Mouse (Mus musculus) spleen, adult 12 weeks (tissue): ENCODE measurements at regions not wholly inside any gene's neighbourhood (a gene's known extent, or its start where the extent isn't known, plus 50 kb on each side); places are given as distances from the start of the nearest gene placed in this dataset.

ENCODE experiments used
- DNase-seq: peaks from one replicate; pipeline ENCODE4 v3.0.0; 2022; ENCODE audit warnings: low spot score

DNA sequence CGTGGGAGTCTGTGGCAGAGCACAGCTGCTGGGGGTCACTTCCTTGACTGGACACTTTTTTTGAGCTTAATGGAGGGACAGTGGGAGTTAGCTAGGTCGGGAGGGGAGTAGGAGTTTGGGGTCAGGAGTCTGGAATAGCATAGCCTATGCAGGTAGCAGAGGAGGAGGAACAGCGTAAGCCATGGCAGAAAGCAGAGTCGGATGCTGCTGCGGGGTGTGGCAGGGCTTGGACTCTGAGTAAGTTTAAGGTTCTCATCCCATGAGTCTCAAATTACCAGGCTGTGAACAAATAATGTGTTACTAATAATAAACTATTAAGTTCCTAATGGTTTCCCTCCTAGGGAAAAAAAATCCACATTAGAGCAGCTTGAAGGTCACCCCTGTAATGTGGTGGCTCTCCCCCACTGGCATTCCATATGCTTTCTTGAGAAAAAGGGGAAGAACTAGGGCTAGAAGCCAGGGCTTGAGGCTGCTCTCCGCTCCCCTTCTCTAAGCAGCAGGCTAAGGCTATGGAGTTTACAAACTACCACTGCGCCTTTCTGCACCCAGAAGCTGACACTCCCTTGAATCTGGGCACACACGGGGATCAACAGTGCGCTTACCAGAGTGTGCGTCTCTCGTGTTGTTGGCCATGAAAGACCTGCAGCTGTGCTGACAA, 213.4 kb upstream of the Pgrmc2 start:
- DNase-seq, result no peak

DNA sequence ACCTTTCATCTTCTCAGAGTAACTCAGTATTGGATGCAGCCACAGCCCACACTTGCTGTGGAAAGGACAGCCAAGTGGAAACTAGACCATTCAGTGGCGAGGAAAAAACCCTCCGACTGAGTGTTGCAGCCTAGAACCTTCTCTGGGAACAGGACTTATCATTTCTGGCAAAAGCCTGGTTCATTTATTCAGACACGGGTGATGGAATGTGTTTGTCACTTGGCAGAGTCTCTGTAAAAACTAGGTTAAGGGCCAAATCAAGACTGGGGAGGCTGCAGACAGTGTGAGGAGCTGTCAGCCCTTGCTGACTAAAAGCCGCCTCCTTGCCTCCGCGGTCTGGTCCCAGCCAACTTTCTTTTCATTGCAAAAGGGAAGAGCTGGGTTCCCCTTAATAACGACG, 212.3 kb upstream of the Pgrmc2 start:
- DNase-seq, result no peak

DNA sequence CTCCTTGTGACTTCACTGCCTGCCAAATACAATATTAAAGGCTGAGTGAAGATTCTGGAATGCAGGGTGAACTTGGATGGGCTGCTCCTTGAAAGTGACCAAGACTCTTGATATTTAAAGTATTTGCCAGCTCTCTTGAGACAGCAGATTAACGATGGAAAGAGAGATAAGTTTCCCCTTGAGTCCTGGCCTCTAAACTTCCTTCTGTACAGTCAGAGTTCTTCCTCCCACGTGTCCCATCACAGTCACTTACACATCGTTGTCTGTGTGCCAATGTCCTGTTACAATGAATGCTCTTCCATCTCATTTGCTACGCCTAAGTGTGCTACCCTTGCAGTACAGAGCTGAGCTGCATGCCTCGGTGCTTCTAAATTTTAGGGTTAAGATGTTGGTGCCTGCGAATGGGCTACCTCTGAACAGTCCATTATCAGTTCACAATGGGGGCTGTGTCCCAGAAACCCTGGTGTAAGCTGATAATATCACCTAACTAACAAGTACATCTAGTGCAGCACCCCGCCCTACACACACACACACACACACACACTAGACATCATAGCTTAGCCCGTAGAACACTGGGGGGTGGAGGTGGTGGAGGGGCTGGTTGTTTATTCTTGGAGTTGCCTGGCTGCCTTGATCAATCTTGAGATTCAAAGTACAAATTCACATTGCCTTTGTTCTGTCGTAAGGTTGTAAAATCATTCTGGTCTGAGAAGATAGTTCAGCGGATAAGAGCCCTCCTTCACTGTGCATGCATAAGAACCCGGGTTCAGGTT, 207.9 kb upstream of the Pgrmc2 start:
- DNase-seq, result no peak

DNA sequence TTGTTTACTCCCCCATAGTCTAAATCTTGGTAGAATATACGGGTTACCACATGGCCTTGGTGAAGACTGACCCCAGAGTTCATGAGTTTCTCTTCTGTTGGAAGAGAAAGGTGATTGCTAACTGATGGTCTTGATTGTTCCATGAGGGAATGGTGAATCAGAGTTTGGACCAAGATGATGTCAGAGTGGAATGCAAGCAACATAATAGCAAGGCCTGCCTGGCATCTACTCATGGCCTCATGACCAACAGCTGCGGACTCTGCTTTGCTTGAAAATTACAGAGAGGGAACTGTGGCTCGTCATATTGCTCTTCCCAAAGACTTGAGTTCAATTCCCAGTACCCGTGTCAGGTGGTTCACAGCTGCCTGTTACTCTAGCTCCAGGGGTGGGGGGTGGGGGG, 205.9 kb upstream of the Pgrmc2 start:
- DNase-seq, result no peak

DNA sequence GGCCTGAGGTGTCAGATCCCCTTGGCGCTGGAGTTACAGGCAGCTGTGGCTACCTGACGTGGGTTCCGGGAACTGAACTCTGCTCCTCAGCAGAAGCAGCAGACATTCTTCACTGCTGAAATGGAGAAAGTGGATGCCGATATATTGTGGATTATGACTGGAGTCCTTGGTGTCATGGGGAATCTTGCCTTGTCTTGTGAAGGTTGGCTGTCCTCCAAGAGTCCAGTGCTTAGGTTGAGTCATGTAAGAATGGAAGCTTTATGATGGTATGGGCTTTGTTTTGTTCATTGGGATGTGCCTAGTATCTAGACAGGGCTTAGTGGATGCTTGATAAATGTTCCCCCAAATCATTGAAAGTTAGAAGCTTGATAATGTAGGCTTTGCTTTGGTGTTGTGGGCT, 205.2 kb upstream of the Pgrmc2 start:
- DNase-seq, result no peak

DNA sequence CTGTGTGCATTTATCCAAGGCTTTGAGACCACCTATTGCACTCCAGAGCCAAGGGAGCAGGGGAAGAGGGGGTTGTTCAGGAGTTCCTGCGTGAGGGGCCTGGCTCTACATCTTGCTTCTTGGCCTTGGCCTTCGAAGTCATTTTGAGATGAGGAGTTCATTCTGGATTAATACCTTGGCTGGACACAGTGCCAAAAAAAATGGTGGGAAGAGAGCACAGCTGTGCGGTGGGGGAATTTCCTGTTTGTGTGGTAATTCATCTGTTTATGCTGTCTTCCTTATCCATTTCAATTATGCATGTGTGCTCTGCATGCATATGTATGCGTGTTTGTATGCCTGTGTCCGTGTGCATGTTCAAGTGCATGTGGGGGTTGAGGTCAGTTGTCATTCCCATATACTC, 202.5 kb upstream of the Pgrmc2 start:
- DNase-seq, result no peak

DNA sequence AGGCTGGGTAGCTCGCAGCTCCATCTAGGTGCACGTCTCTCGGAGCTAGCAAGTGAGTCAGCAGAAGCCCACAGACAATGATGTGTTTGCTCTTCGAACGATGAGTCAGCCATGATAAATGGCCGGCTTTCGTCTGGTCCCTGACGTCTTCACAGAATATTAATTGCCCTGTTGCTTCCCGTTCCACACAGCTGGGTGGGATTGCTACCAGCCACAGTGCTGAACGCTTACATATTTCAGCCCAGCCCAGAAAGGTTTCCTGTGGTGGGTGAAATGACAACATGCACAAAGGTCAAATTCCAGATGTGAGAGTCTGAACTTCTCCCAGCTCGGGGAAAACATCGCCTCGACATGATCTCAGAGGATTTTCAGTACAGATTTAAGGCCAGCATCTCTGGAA, 202.1 kb upstream of the Pgrmc2 start:
- no peak for DNase-seq

DNA sequence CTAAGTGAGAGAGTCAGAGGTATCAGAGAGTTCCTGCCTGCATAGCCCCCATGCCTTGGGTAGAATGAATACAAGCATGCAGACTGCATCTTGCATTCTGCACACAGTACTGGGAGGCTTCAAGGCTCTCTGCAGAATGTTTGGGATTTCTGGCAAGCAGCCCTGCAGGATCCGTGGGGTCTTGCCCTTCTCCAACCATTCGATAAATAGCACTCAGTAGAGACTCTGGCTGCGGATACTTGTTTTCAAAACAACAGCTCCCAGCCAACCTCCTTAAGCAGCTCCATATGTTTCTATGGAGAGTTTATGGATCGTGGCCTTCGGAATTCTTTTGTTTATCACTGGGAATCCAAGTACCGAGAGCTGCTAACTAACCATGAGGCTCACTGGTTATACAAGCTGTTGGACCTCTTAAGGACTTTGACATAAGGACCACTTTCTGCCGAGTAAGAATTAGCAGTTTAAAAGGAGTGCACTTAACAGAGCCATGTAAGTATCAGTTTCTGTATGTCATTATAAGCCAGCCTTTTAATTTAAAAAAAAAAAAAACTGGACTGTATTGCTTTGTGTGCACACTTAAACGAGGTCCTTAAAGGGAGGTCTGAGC, 199.7 kb upstream of the Pgrmc2 start:
- DNase-seq, result no peak

DNA sequence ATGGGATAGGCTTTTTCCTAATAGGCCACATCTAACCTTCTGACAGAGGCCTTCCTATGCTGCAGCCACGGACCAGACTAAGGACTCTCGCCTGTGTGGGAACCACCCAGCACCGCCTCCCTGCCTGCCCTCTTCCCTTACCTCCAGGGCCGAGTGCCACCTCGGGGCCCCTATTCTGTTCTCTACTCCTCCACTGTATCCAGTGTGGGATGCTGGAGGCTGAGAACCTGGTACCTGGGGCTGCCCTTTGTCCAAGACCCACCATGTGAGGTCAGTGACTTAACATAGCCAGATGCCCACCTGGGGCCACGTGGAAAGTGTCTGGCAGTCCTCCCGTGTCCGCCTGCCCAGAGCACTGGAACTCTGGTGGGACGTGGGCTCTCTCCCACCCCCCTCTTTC, 193.2 kb upstream of the Pgrmc2 start:
- DNase-seq, result no peak

DNA sequence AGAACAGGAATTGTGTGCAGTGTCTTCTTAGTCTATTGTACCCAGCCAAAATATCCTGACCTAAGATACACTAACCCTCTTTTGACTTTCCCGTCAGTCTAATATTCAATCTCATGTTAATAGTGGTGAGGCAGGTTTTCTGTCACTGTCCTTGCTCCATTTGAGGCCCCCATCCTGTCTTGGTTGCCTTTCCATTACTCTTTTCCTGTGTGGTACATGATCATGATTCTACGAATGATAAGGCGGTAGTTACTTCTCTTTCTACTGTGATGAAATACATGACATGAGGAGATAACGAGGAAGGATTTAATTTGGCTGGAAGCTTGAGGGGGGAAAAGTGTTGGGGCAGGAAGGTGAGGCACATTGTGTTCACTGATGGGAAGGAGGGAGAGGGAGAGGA, 185.7 kb upstream of the Pgrmc2 start:
- no peak for DNase-seq

DNA sequence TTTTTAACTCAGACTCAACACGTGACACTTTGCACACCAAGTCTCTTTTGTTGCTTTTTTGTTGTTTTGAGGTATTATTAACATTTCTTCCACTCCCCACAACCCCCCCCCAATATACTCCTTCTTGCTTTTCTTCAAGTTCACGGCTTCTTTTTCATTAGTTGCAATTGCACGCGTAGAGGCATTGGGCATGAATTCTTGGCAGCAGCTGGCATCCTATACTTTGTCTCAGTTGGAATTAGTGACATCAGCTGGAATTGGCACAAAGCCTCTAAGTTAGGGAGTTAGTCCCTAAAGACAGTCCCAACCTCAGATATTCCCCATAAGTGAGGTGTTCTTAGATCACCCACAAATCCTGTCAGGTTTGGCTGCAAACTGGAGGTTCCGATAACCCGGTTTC, 183.4 kb upstream of the Pgrmc2 start:
- no peak for DNase-seq

DNA sequence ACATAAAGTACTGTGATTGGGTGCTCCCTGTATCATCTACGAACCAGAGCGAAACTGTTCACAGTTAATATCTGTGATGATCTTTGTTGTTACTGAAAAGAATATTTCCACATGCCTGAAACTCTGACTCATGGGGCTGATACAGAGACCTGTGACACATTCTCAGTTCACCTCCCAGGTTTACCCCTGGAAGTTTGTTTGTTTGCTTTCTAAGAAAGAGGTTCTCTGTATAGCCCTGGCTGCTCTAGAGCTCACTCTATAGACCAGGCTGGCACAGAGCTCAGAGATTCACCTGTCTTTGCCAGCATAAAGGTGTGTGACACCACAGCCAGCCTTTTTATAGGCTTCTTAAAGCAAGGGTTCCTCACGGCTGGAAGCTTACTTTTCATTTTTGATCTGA, 182.6 kb upstream of the Pgrmc2 start:
- DNase-seq, result no peak

DNA sequence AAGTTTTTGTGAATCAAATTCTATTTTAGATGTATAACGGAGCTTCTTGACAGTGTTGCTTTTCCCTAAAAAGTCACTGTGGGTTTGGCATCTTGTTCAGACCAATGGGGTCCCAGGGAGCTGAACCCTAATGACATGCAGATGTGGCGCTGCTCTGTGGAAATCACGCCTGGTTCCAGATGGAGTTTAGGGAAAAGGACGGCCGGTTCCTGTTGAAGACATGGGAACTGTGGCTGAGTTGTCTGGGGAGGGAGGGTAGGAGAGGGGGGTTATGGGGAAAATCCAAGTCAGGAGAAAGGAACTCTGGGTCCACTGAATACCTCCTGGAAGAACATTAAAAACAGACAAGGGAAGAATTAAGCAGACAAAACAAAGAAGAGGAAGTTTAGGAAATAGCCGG, 175.4 kb upstream of the Pgrmc2 start:
- DNase-seq, result no peak

DNA sequence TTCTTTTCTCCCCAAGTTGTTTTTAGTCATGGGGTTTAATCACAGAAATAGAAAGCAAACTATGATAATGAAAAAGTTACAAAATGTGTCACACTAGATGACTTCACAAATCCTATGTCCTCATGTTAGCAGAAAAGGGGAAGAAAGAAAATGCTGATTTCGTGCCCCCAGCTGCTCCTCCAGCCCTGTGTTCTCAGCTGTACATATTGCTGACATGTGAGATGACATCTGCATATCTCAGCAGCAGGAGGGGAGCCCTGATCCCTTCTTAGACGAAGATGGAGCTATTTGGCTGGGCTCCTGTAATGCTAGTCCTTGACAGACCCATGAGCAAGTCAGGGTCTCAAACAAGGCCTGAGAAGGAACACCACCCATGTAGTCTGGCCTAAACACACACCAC, 162.1 kb upstream of the Pgrmc2 start:
- DNase-seq, result no peak

DNA sequence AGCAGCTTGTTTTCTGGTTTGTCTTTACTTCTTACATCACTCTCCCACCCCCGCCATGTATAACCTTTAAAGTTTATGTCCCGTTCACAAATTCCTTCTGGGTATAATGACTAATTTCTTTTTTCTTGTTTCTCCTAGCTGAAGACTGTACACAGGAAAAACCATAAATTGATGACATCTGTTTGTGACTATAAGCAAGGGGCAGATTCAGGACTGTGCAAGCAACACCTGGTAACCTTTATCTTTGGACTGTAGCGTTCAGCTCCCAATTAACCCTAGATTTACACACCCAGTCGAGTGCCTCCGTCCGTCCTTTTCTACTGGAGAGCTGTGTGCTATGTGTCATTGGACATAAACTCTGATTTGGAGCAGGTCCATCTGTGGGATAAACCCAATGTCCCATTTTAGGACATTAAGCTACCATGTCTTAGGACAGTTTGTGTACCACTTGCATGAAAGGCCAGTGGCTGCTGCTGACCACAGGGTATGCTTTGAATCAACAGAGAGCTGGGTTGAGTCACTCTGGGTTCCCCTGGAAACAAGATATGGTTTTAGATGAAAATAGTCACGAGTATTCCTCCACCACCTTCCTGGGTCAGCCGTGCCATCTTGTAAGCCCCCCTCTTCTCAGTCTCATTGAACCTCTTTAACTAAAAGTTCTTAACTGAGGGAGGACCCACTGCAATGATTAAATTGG, 159.2 kb upstream of the Pgrmc2 start:
- DNase-seq, result no peak

DNA sequence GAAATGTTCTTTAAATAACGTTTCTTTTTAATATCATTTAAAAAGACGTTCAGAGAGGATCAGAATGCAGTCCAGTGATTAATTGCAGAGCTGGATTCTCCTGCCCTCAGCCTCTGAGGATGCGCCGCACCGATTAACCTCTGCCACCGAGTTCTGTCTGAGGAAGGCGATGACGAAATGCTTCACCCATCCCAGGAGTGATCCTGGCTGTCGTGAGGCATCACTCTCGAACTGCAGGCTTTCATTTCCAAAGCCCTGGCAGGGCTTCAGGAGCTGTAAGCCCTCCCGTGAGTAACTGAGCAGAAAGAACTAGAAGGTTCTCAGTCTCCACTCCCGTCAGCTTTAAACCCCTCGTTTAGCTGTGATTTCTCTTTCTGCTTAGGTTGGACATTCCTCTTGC, 157.0 kb upstream of the Pgrmc2 start:
- no peak for DNase-seq

DNA sequence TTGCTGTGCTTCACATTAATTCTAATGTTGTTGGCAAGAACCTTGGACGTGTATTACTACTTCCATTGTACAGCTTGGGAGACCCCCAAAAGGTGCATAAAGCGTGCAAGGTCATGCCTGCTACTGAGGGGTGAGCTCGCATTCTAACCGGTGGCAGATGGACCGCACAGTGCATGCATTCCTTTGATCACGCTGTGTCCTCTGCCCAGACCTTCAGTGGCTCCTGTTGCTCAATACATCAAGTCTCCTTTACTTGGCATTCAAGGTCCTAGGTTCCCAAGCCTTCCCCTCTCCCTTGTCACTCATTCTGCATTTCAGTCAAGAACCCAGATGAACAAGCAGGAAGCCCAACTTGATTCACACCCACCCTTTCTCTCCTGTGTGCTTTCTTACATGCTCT, 156.4 kb upstream of the Pgrmc2 start:
- DNase-seq, result no peak

DNA sequence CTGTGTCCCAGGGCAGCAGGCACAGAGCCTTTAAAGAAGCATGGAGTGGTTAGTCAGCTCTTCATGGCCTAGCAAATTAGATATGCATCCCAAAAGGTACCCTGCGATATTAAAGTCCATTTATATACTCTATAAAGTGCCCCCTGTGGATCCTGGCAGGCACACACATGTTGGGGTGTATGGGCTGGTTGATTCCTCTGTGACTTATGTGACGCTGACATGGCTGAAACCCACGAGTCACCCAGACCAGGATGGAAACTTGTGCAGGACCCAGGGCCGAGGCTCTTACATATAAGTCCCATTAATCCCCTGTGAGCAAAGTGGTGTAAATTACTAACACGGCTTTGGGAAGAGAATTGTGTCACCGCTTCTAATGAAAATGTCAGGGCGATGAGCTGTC, 155.2 kb upstream of the Pgrmc2 start:
- DNase-seq, result no peak

DNA sequence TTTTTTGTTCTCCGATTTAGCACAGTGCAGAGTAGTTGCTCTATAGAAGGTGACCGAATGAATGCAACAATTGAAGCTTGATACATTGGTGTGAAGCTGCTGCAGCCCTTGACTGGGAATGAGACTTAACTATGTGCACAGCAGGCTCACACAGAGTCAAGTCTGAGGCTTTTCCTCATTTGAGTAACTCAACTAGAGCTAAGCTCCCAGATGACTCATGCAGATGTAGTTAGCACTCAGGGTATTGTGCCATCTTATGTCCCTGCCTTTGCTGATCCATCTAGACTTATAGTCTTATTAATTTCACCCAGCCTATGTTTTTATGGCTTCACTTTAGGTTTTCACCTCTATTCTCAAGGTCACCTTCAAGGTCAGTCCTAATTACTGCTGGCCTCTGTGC, 152.8 kb upstream of the Pgrmc2 start:
- DNase-seq, result no peak

DNA sequence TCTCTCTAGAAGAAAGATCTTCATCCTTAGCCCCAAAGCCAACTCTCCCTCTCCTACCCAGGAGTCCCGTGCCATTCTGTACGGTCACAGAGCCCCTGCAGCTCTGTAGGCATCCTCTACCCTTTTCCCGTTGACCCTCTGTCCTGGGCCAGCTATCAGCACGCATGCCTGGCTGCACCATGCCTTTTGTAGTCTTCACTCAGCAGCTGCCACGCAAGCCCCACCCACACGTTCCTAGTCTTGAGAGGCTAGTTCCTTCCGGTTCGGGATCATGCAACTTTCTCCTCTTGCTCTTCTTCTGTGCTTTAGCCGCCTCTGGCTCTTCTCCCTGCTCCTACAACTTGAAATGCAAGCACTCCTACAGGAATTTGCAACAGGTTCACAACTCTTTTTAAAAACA, 152.1 kb upstream of the Pgrmc2 start:
- DNase-seq, result no peak

DNA sequence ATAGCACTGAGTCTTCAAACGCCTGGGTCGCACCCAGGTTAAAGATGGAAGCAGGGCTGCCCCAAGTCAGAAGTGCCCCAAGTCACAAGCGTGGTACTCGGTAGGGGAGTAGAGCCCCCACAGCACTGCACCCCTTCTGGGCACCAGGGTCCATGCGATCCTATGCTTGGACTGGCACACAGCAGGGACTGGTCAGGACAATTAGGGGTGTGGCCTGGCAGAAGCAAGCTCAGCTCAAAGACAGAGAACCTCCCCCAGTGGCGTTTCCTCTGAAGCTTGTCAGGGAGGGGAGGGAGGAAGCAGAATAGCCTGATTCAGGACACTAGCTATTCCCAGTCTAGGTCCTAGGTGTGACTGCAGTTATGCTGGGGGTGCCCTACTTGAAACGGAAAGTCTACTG, 151.3 kb upstream of the Pgrmc2 start:
- no peak for DNase-seq

DNA sequence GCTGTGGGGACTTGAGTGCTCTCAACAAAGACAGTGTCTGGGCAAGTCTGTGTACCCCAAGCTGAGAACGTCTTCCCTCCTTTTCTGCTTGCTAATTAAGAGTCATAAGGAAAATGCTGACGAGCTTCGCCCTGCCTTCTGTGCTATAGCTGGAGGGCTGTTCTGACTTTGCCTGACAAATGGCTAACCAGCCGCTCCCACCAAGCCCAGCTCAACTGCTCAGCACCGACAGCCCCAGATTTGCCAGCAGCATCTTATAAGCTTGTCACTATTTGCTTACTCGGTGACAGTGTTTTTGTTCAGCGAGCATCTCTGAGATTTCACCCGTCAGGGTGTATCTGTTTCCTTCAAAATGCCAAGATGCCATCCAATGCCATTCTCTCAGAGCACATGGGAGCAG, 150.6 kb upstream of the Pgrmc2 start:
- DNase-seq, result no peak

DNA sequence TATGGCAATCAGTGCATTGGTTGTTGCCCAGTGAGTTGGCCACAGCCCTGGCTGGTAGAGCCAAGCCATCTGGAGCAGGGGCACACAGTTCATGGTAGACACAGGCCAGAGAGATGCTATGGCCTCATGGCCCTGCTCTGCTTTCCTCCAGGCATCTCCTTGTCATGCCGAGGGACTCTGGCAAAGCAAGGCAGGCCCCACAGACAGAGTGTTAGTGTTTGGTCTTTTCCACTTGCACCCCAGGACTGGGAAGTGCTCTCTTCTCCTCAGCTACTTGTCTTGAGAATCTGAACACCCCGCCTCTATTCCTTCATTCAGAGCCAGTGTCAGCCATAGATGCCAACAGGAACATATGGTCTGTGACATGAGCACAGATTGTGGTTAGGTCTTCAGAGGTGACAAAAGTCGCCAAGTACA, 148.1 kb upstream of the Pgrmc2 start:
- DNase-seq, result no peak
